Mouse (Mus musculus): Measurements from ENCODE around the gene Scn3a. TPM values are rescaled to one million over a fixed set of nuclear protein-coding genes. Genes with fewer than 3 reads are reported as not detected.

Gene Scn3a
- polyA plus RNA-seq, 1 experiment: 0.05 TPM

DNA sequence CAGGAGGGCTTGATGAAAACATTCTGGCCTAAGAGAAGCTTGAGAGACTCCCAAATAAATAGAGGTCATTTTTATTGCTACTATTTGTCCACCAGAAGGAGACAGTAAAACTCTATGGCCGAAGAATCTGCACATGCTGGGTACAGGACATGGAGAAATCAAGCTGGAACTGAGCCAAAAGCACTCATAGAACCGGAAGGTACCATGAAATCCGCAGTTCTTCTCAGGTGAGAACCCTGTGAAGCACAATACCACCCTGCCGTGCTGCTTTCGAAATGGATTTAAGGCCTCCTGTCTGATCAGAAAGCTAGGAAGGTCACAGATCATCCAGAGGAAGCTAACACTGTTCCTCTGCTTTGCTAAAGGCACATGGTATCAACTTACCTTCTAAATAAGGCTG is 143.9 kb downstream of the Scn3a start:
- Histone ChIP-seq H3K36me3 (ENCODE audit: control insufficient read depth, insufficient read depth) (no peaks in the 10 kb centered on the region), H3K4me3 (no peak overlapping the region), H3K4me2 (ENCODE audit: low read depth) (no peak overlapping the region), H3K79me2 (ENCODE audit: control insufficient read depth, insufficient read depth) (no peaks in the 10 kb centered on the region), H3ac (ENCODE audit: control insufficient read depth, insufficient read length) (no peak overlapping the region), H3K27me3 (ENCODE audit: control insufficient read depth, insufficient read depth, insufficient read length) (no peaks in the 10 kb centered on the region)
- no peak for TF ChIP-seq CEBPB (IDR thresholded peaks at IDR 0.05; ENCODE audit: insufficient read depth, poor library complexity, severe bottlenecking)
- no peak for TF ChIP-seq POLR2AphosphoS2 (IDR thresholded peaks at IDR 0.05; ENCODE audit: insufficient read length, low read depth)
- no peak for TF ChIP-seq USF1 (IDR thresholded peaks at IDR 0.05; ENCODE audit: low read depth)
- no peak for TF ChIP-seq E2F4 (IDR thresholded peaks at IDR 0.05; ENCODE audit: insufficient read depth)
- TF ChIP-seq TCF12 (IDR thresholded peaks at IDR 0.05; ENCODE audit: insufficient read depth, poor library complexity, severe bottlenecking): no peak
- no peak for TF ChIP-seq MAX (IDR thresholded peaks at IDR 0.05; ENCODE audit: low read depth)
- no peak for TF ChIP-seq POLR2A (IDR thresholded peaks at IDR 0.05; ENCODE audit: insufficient read length, low read depth)
- TF ChIP-seq REST (IDR thresholded peaks at IDR 0.05; ENCODE audit: insufficient read depth, insufficient read length): no peak
- TF ChIP-seq MYOG (IDR thresholded peaks at IDR 0.05; ENCODE audit: control insufficient read depth in 1 of 3, insufficient read depth in 1 of 3, insufficient read length in 2 of 3, low read depth in 2 of 3): no peak
- no peak for TF ChIP-seq TCF3 (IDR thresholded peaks at IDR 0.05; ENCODE audit: insufficient read length, low read depth)
- TF ChIP-seq MYOD1 (IDR thresholded peaks at IDR 0.05; ENCODE audit: control insufficient read depth in 1 of 3, insufficient read length in 2 of 3, low read depth in 2 of 3): no peak
- TF ChIP-seq SRF (IDR thresholded peaks at IDR 0.05; ENCODE audit: control insufficient read depth, insufficient read length, low read depth): no peak

DNA sequence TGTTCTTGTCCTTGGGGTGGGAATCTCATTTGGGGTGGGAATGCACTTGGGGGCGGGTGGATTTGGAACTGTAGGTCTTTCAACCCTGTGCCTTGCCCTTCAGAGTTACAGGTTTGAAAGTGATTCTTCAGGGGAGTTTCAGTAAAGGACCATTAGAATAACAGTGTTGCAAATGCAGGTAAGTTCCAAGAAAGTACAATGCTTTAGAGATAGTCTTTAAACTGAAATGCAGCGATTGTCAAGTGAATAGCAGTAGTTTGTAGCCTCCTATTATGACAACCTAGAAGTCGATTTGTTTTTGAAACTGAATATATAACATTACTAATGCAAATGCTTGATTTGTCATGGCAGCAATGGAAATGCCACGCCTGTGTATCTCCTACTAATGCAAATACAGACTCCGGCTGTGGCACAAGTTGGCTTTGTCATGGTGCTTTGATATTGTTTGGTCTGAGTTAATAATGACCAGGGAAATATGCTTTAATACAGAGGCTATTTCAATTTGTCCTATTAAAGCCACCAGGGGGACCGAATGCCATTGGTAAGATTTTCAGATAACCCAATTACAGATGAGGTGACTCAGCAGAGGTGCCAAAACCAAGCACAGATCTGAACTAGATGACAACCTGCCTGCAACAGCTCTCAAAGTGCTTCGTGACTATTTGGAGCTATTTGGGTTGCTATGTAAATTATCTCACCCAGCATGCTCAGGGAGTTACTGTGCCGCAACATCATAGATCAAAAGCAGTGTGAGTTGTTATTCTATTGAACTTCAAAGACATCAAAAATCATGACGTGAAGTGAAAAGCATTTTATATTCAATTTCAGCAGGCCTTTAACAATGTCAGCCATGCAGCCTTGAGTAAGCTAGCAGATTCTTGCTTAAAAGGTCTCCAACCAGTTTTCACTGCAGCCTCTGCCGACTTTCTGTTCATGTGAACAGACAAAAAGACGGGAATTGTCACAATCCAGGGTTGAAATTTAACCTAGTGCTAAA is 145.9 kb downstream of the Scn3a start:
- Histone ChIP-seq H3K4me2 (ENCODE audit: low read depth) (no peak overlapping the region), H3K27me3 (ENCODE audit: control insufficient read depth, insufficient read depth, insufficient read length) (no peaks in the 10 kb centered on the region), H3K79me2 (ENCODE audit: control insufficient read depth, insufficient read depth) (no peaks in the 10 kb centered on the region), H3K4me3 (no peak overlapping the region), H3ac (ENCODE audit: control insufficient read depth, insufficient read length) (no peak overlapping the region), H3K36me3 (ENCODE audit: control insufficient read depth, insufficient read depth) (no peaks in the 10 kb centered on the region)
- no peak for TF ChIP-seq REST (IDR thresholded peaks at IDR 0.05; ENCODE audit: insufficient read depth, insufficient read length)
- no peak for TF ChIP-seq TCF12 (IDR thresholded peaks at IDR 0.05; ENCODE audit: insufficient read depth, poor library complexity, severe bottlenecking)
- no peak for TF ChIP-seq E2F4 (IDR thresholded peaks at IDR 0.05; ENCODE audit: insufficient read depth)
- no peak for TF ChIP-seq USF1 (IDR thresholded peaks at IDR 0.05; ENCODE audit: low read depth)
- no peak for TF ChIP-seq TCF3 (IDR thresholded peaks at IDR 0.05; ENCODE audit: insufficient read length, low read depth)
- TF ChIP-seq CEBPB (IDR thresholded peaks at IDR 0.05; ENCODE audit: insufficient read depth, poor library complexity, severe bottlenecking): no peak
- TF ChIP-seq MAX (IDR thresholded peaks at IDR 0.05; ENCODE audit: low read depth): no peak
- TF ChIP-seq MYOD1 (IDR thresholded peaks at IDR 0.05; ENCODE audit: control insufficient read depth in 1 of 3, insufficient read length in 2 of 3, low read depth in 2 of 3): no peak
- TF ChIP-seq MYOG (IDR thresholded peaks at IDR 0.05; ENCODE audit: control insufficient read depth in 1 of 3, insufficient read depth in 1 of 3, insufficient read length in 2 of 3, low read depth in 2 of 3): no peak
- TF ChIP-seq POLR2AphosphoS2 (IDR thresholded peaks at IDR 0.05; ENCODE audit: insufficient read length, low read depth): no peak
- TF ChIP-seq SRF (IDR thresholded peaks at IDR 0.05; ENCODE audit: control insufficient read depth, insufficient read length, low read depth): no peak
- TF ChIP-seq POLR2A (IDR thresholded peaks at IDR 0.05; ENCODE audit: insufficient read length, low read depth): no peak

DNA sequence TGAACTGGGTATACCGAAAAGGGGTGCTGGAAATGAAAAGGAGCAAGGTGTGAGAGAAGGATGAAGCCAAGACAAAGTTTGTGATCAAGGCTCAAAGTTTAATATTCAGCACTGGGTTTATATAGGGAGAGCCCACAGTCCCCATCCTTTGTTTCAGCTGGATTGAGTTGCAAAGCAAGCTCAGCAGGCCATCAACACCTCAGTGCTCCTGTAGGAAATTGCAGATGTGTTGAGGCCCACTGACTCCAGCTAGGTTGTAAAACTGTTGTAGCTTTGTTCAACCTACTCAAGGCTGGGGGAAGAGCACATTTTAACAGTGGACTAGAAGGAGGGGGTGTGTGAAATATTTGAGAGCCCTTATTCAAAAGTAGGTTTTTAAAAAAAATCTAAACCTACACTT is 148.8 kb downstream of the Scn3a start:
- no peak overlapping the region for H3ac ChIP-seq (ENCODE audit: control insufficient read depth, insufficient read length)
- H3K4me2 ChIP-seq (ENCODE audit: low read depth): no peak overlapping the region
- H3K4me3 ChIP-seq: no peak overlapping the region
- no peak for TF ChIP-seq USF1 (IDR thresholded peaks at IDR 0.05; ENCODE audit: low read depth)
- no peak for TF ChIP-seq MAX (IDR thresholded peaks at IDR 0.05; ENCODE audit: low read depth)
- no peak for TF ChIP-seq E2F4 (IDR thresholded peaks at IDR 0.05; ENCODE audit: insufficient read depth)
- TF ChIP-seq SRF (IDR thresholded peaks at IDR 0.05; ENCODE audit: control insufficient read depth, insufficient read length, low read depth): no peak
- no peak for TF ChIP-seq TCF3 (IDR thresholded peaks at IDR 0.05; ENCODE audit: insufficient read length, low read depth)
- no peak for TF ChIP-seq REST (IDR thresholded peaks at IDR 0.05; ENCODE audit: insufficient read depth, insufficient read length)
- no peak for TF ChIP-seq POLR2AphosphoS2 (IDR thresholded peaks at IDR 0.05; ENCODE audit: insufficient read length, low read depth)
- TF ChIP-seq POLR2A (IDR thresholded peaks at IDR 0.05; ENCODE audit: insufficient read length, low read depth): no peak
- no peak for TF ChIP-seq CEBPB (IDR thresholded peaks at IDR 0.05; ENCODE audit: insufficient read depth, poor library complexity, severe bottlenecking)
- TF ChIP-seq MYOD1 (IDR thresholded peaks at IDR 0.05; ENCODE audit: control insufficient read depth in 1 of 3, insufficient read length in 2 of 3, low read depth in 2 of 3): no peak
- TF ChIP-seq MYOG (IDR thresholded peaks at IDR 0.05; ENCODE audit: control insufficient read depth in 1 of 3, insufficient read depth in 1 of 3, insufficient read length in 2 of 3, low read depth in 2 of 3): no peak
- no peak for TF ChIP-seq TCF12 (IDR thresholded peaks at IDR 0.05; ENCODE audit: insufficient read depth, poor library complexity, severe bottlenecking)
- H3K36me3 ChIP-seq (ENCODE audit: control insufficient read depth, insufficient read depth): no peaks in the 10 kb centered on the region
- no peaks in the 10 kb centered on the region for H3K27me3 ChIP-seq (ENCODE audit: control insufficient read depth, insufficient read depth, insufficient read length)
- H3K79me2 ChIP-seq (ENCODE audit: control insufficient read depth, insufficient read depth): no peaks in the 10 kb centered on the region

DNA sequence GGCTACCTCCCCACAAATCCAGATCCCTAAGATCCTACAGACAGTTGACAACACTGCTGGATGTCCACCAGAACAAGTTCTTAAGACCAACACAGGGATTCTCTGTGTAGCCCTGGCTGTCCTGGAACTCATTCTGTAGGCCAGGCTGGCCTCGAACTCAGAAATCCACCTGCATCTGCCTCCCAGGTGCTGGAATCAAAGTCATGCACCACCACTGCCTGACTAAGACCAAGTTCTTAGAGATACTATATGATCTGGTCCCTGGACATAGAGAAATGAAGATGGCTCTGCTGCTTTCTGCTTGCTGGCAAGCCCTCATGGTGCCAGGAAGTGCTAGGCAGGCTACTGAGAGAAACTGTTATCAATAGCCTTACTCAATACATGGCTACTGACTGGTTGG is 150.9 kb downstream of the Scn3a start:
- no peaks in the 10 kb centered on the region for H3K27me3 ChIP-seq (ENCODE audit: control insufficient read depth, insufficient read depth, insufficient read length)
- H3K4me2 ChIP-seq (ENCODE audit: low read depth): no peak overlapping the region
- no peak overlapping the region for H3K4me3 ChIP-seq
- H3ac ChIP-seq (ENCODE audit: control insufficient read depth, insufficient read length): no peak overlapping the region
- H3K79me2 ChIP-seq (ENCODE audit: control insufficient read depth, insufficient read depth): no peaks in the 10 kb centered on the region
- no peaks in the 10 kb centered on the region for H3K36me3 ChIP-seq (ENCODE audit: control insufficient read depth, insufficient read depth)
- TF ChIP-seq MYOD1 (IDR thresholded peaks at IDR 0.05; ENCODE audit: control insufficient read depth in 1 of 3, insufficient read length in 2 of 3, low read depth in 2 of 3) (no peak), MYOG (IDR thresholded peaks at IDR 0.05; ENCODE audit: control insufficient read depth in 1 of 3, insufficient read depth in 1 of 3, insufficient read length in 2 of 3, low read depth in 2 of 3) (no peak), USF1 (IDR thresholded peaks at IDR 0.05; ENCODE audit: low read depth) (no peak), E2F4 (IDR thresholded peaks at IDR 0.05; ENCODE audit: insufficient read depth) (no peak), POLR2A (IDR thresholded peaks at IDR 0.05; ENCODE audit: insufficient read length, low read depth) (no peak), TCF12 (IDR thresholded peaks at IDR 0.05; ENCODE audit: insufficient read depth, poor library complexity, severe bottlenecking) (no peak), CEBPB (IDR thresholded peaks at IDR 0.05; ENCODE audit: insufficient read depth, poor library complexity, severe bottlenecking) (no peak), MAX (IDR thresholded peaks at IDR 0.05; ENCODE audit: low read depth) (no peak), POLR2AphosphoS2 (IDR thresholded peaks at IDR 0.05; ENCODE audit: insufficient read length, low read depth) (no peak), SRF (IDR thresholded peaks at IDR 0.05; ENCODE audit: control insufficient read depth, insufficient read length, low read depth) (no peak), REST (IDR thresholded peaks at IDR 0.05; ENCODE audit: insufficient read depth, insufficient read length) (no peak), TCF3 (IDR thresholded peaks at IDR 0.05; ENCODE audit: insufficient read length, low read depth) (no peak)

Data from myocyte (in vitro differentiated cells).